Mouse (Mus musculus) brain, embryonic 18.5 days (tissue): ENCODE data around the gene Dedd2.
A peak's percentile ranks its signal among the peaks of the same experiment; 100 is the strongest.

Experiments
- DNase-seq: peaks from one replicate; pipeline ENCODE4 v3.0.0-alpha.2; 2012; ENCODE audit warnings: low read depth, low spot score

The Dedd2 gene

GRCm38 (mm10) chr7:25246079-25246758, 25.8 kb upstream of the Dedd2 start:
- no peak for DNase-seq

GRCm38 (mm10) chr7:25244562-25245369, 24.4 kb upstream of the Dedd2 start:
- no peak for DNase-seq

GRCm38 (mm10) chr7:25243361-25243760, 22.9 kb upstream of the Dedd2 start:
- no peak for DNase-seq

- no peak for DNase-seq
Measured at GRCm38 (mm10) chr7:25241062-25241461, 20.6 kb upstream of the Dedd2 start.

- DNase-seq, result no peak
Measured at GRCm38 (mm10) chr7:25240631-25241030, 20.2 kb upstream of the Dedd2 start.

- DNase-seq, result peak; percentile 91
Measured at GRCm38 (mm10) chr7:25238829-25239623, 18.6 kb upstream of the Dedd2 start.

GRCm38 (mm10) chr7:25238015-25238706, 17.7 kb upstream of the Dedd2 start:
- DNase-seq, result peak; percentile 97

GRCm38 (mm10) chr7:25237249-25238014, 17.0 kb upstream of the Dedd2 start, which contains the start of gene Gsk3a:
Gene Gsk3a, minus strand, starts transcription at chr7:25237851.
- DNase-seq, result peak; percentile 97

- DNase-seq, result no peak
Measured at GRCm38 (mm10) chr7:25235526-25235925, 15.1 kb upstream of the Dedd2 start.

- no peak for DNase-seq
Measured at GRCm38 (mm10) chr7:25233061-25233460, 12.6 kb upstream of the Dedd2 start.

- no peak for DNase-seq
Measured at GRCm38 (mm10) chr7:25232101-25232648, 11.8 kb upstream of the Dedd2 start.

- DNase-seq, result no peak
Measured at GRCm38 (mm10) chr7:25230690-25231285, 10.4 kb upstream of the Dedd2 start.

- no peak for DNase-seq
Measured at GRCm38 (mm10) chr7:25227523-25228300, 7.3 kb upstream of the Dedd2 start.

- DNase-seq, result no peak
Measured at GRCm38 (mm10) chr7:25222275-25222967, 2.0 kb upstream of the Dedd2 start.

- DNase-seq, result peak; percentile 98
Measured at GRCm38 (mm10) chr7:25221102-25221883, 878 bp upstream of the Dedd2 start, which contains the start of gene Zfp526. Gene Zfp526, plus strand, starts transcription at chr7:25221425.

- DNase-seq, result peak; percentile 83
Measured at GRCm38 (mm10) chr7:25219756-25220456, 509 bp downstream of the Dedd2 start.

- DNase-seq, result no peak
Measured at GRCm38 (mm10) chr7:25219416-25219750, 1.0 kb downstream of the Dedd2 start.
